9 mouse cellular contexts compared by ENCODE assay signal in genomic region chr17:79982548-79982947, GRCm38 (mm10).
DNase-seq lines count a peak whose midpoint lies in the region; ATAC-seq lines count a peak whose summit lies in the region.
"Had no signal": no experiment of that assay in that cellular context is flagged by ENCODE, and none has a peak within 500 bp of the region (broad histone marks: within the 10 kb centered on the region; RNA-seq: fewer than 3 reads in every experiment).

No protein-coding gene starts in this region.

- no peaks in the 10 kb centered on the region for H3K9me3 ChIP-seq in kidney, embryonic 15.5 days (replicated peaks)
- peaks cover 2% of the 10 kb centered on the region; the same call in 1 of the 2 replicates for H3K9me3 ChIP-seq in embryonic facial prominence, embryonic 10.5 days
- no peaks in the 10 kb centered on the region for H3K9me3 ChIP-seq in limb, embryonic 11.5 days (ENCODE audit: control insufficient read depth, low read length)

- peak; percentile 41; the same call in 1 of the 2 replicates for ATAC-seq in kidney, embryonic 15.5 days (replicated peaks; ENCODE audit: low FRiP score)
- peak; percentile 63; the same call in 1 of the 2 replicates for ATAC-seq in limb, embryonic 11.5 days (ENCODE audit: insufficient number of reproducible peaks, low FRiP score, low TSS enrichment, low read depth)

- no peak for DNase-seq in kidney, postnatal 25 days
- peak; percentile 54 for DNase-seq in embryonic facial prominence, embryonic 10.5 days (ENCODE audit: low spot score)
- peak; percentile 62 for DNase-seq in limb, embryonic 11.5 days (ENCODE audit: low spot score)
- peak; percentile 94 for DNase-seq in thymus, postnatal 0 days (ENCODE audit: low spot score)
- no peak for DNase-seq in gastrocnemius, postnatal 14 days
- DNase-seq in spleen, adult 18-20 months = no peak
- DNase-seq: kidney, postnatal 4 days; liver had no signal

- peak overlapping the region; percentile 44 for H3K4me2 ChIP-seq in kidney, embryonic 15.5 days
- H3K4me2 ChIP-seq in limb, embryonic 11.5 days (ENCODE audit: low read depth, severe bottlenecking) = peak overlapping the region; percentile 17

- 7% methylated on average over 7 of the region's 7 CpGs for WGBS in kidney, embryonic 15.5 days
- 29% methylated on average over 7 of the region's 7 CpGs for WGBS in embryonic facial prominence, embryonic 10.5 days
- 5% methylated on average over 7 of the region's 7 CpGs for WGBS in limb, embryonic 11.5 days

- H3K4me3 ChIP-seq in kidney, embryonic 15.5 days (replicated peaks) = no peak overlapping the region
- H3K4me3 ChIP-seq in embryonic facial prominence, embryonic 10.5 days = 0 out of 2 replicates have a peak overlapping the region, but pooled peaks have one; percentile 14
- no peak overlapping the region for H3K4me3 ChIP-seq in limb, embryonic 11.5 days (ENCODE audit: low read depth, low read length)

- no peak overlapping the region for H3K9ac ChIP-seq in kidney, embryonic 15.5 days
- H3K9ac ChIP-seq in limb, embryonic 11.5 days (ENCODE audit: low read length) = 0 out of 2 replicates have a peak overlapping the region, but pooled peaks have one; percentile 34

- H3K27me3 ChIP-seq in kidney, embryonic 15.5 days = no peaks in the 10 kb centered on the region
- H3K27me3 ChIP-seq in embryonic facial prominence, embryonic 10.5 days (replicated peaks; ENCODE audit: low read depth, poor library complexity, severe bottlenecking) = 0 out of 2 replicates have a peak, but pooled peaks cover 6% of the 10 kb centered on the region
- H3K27me3 ChIP-seq in limb, embryonic 11.5 days (ENCODE audit: control insufficient read depth, insufficient read depth, low read length) = no peaks in the 10 kb centered on the region

- no peaks in the 10 kb centered on the region for H3K36me3 ChIP-seq in kidney, embryonic 15.5 days
- no peaks in the 10 kb centered on the region for H3K36me3 ChIP-seq in embryonic facial prominence, embryonic 10.5 days (replicated peaks)
- H3K36me3 ChIP-seq in limb, embryonic 11.5 days (ENCODE audit: control insufficient read depth, insufficient read depth, low read length) = no peaks in the 10 kb centered on the region

- intact Hi-C loops in gastrocnemius, postnatal 14 days (cut with DNase I; ENCODE audit: low total_unique reads) = no loop called here

- peaks cover 30% of the 10 kb centered on the region for H3K4me1 ChIP-seq in kidney, embryonic 15.5 days
- peaks cover 41% of the 10 kb centered on the region for H3K4me1 ChIP-seq in embryonic facial prominence, embryonic 10.5 days
- peaks cover 23% of the 10 kb centered on the region for H3K4me1 ChIP-seq in limb, embryonic 11.5 days (ENCODE audit: control insufficient read depth, insufficient read depth, low read length)

- peak overlapping the region; percentile 62 for H3K27ac ChIP-seq in kidney, embryonic 15.5 days
- H3K27ac ChIP-seq in embryonic facial prominence, embryonic 10.5 days (replicated peaks) = peak overlapping the region; percentile 74
- peak overlapping the region; percentile 51 for H3K27ac ChIP-seq in limb, embryonic 11.5 days (replicated peaks; ENCODE audit: low read depth, low read length)

Comparison
In these comparisons a context has a peak if more than half of its experiments do, and no peak if none do; other contexts are left out.
1. DNase-seq: peak in embryonic facial prominence, embryonic 10.5 days (single experiment), limb, embryonic 11.5 days (single experiment) and thymus, postnatal 0 days (single experiment); none in kidney, postnatal 25 days (0 of 2), gastrocnemius, postnatal 14 days (single experiment) and spleen, adult 18-20 months (0 of 2).
2. Peak in every context shown above with its lines, with median percentiles within 50 percentile points of each other: H3K27ac ChIP-seq.